Mouse (Mus musculus) bone marrow, adult 2 months (tissue): ENCODE measurements around the gene Socs7.

ENCODE experiments used
- CTCF ChIP-seq: fragments of 200-500 bp; IDR thresholded peaks from 2 replicates; pipeline ENCODE4 v1.5.1; 2011; ENCODE audit warnings: low read length, control low read depth; ENCODE audit not compliant: control insufficient read depth, insufficient read depth
- POLR2A ChIP-seq: fragments of 200-500 bp; IDR thresholded peaks from 2 replicates; pipeline ENCODE4 v1.6.1; 2011; ENCODE audit warnings: low read depth, mild to moderate bottlenecking, control low read depth, low read length, borderline replicate concordance; ENCODE audit not compliant: control insufficient read depth

DNA sequence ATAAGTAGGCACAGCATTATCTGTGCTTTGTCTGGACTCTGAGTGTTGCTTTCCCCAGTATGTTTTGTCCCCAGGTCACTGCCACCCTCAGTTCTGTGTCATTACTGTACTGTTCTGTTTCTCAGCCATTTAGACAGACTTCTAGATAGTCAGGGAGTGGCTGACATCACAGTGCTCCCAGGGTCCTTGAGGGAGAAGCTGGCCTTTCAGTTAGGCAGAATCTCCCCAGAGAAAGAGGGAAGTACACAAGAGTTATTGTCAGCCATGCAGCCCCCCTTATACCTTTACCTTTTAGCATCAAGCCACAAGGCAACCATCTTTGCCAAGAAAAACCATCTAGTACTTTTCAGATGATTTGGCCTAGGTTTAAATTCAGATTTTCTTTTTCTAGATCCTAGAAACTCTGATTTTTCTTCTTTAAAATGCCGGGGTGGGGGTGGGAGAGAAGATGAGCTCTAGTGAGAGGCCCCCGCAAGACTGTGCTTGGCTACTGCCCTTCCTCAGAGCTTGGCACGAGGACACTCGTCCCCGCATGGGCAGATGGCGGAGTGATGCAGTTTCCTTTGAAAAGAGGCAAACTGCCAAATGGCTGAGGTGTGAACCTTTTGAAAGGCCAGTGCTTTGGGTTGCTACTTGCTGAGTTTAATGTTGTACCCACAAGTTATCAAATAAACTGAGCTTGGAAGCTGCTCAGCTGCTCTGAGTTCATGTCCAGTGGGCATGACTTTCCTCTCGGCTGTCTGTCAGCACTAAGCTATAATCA, 8.2 kb downstream of the Socs7 start:
- TF ChIP-seq POLR2A, result no peak
- no peak for TF ChIP-seq CTCF
